Mouse (Mus musculus) CH12.LX (cell line): ENCODE results near the gene Rita1. TPM values are rescaled to one million over a fixed set of nuclear protein-coding genes. Genes with fewer than 3 reads are reported as not detected.
A peak's percentile ranks its signal among the peaks of the same experiment; 100 is the strongest.

Experiments
- DNase-seq: peaks from one replicate; pipeline ENCODE4 v3.0.0-alpha.2; 2013; ENCODE audit errors: extremely low read depth
- H3K27ac ChIP-seq: 2 replicates; pipeline ENCODE4 v1.5.1; 2012; ENCODE audit warnings: low read depth, mild to moderate bottlenecking, control low read depth, moderate library complexity; ENCODE audit not compliant: insufficient read depth
- H3K27me3 ChIP-seq: replicated peaks from 2 replicates; pipeline ENCODE3; 2012; ENCODE audit warnings: inconsistent platforms
- H3K36me3 ChIP-seq, 2 experiments: replicated peaks in 1 of 2; 2 replicates each; pipeline versions ENCODE3 to v1.6.1; 2012; ENCODE audit warnings: inconsistent platforms in 1 of 2, low read length in 1 of 2, mild to moderate bottlenecking in 1 of 2, mixed read lengths in 1 of 2, moderate library complexity in 1 of 2; ENCODE audit not compliant: control insufficient read depth in 1 of 2, insufficient read depth in 1 of 2
- H3K4me1 ChIP-seq, 2 experiments: 2 replicates each; pipeline ENCODE4 v1.6.1; 2012; ENCODE audit warnings: inconsistent platforms in 1 of 2, moderate library complexity in 1 of 2; ENCODE audit not compliant: insufficient read depth in 2 of 2, control insufficient read depth in 1 of 2
- H3K4me2 ChIP-seq: 2 replicates; pipeline ENCODE4 v1.6.1; 2012; ENCODE audit warnings: low read depth, mild to moderate bottlenecking, control low read depth; ENCODE audit not compliant: poor library complexity, insufficient read depth, severe bottlenecking
- H3K4me3 ChIP-seq, 3 experiments: fragments of 150-350 bp in 1 of 3; sonication (generic) in 1 of 3; replicated peaks in 1 of 3; 2 replicates each; pipeline versions ENCODE3 to v1.5.1; 2011 to 2012; ENCODE audit warnings: low read depth in 2 of 3, low read length in 2 of 3, mild to moderate bottlenecking in 2 of 3, moderate library complexity in 2 of 3, control low read depth in 1 of 3, improper control_type of control experiment in 1 of 3, inconsistent platforms in 1 of 3, mixed read lengths in 1 of 3; ENCODE audit not compliant: poor library complexity in 1 of 3
- H3K79me2 ChIP-seq: replicated peaks from 2 replicates; pipeline ENCODE4 v1.6.1; 2012; ENCODE audit warnings: mild to moderate bottlenecking, moderate library complexity; ENCODE audit not compliant: control insufficient read depth, poor library complexity, insufficient read depth, severe bottlenecking; ENCODE audit errors: extremely low read depth
- H3K9ac ChIP-seq: 2 replicates; pipeline ENCODE4 v1.6.1; 2012; ENCODE audit warnings: low read depth, mild to moderate bottlenecking, control low read depth, moderate library complexity; ENCODE audit not compliant: insufficient read depth
- H3K9me3 ChIP-seq: replicated peaks from 2 replicates; pipeline ENCODE3; 2012; ENCODE audit warnings: low read length, inconsistent platforms, mixed read lengths
- BHLHE40 ChIP-seq: IDR thresholded peaks from 2 replicates; pipeline ENCODE4 v1.6.1; 2011; ENCODE audit warnings: mild to moderate bottlenecking, low read depth, low read length, improper control_type of control experiment
- CHD1 ChIP-seq: IDR thresholded peaks from 2 replicates; pipeline ENCODE4 v1.6.1; 2012; ENCODE audit warnings: low read depth, low read length, improper control_type of control experiment, inconsistent platforms
- CHD2 ChIP-seq: IDR thresholded peaks from 2 replicates; pipeline ENCODE4 v1.6.1; 2011; ENCODE audit warnings: low read length, improper control_type of control experiment
- CTCF ChIP-seq, 2 experiments: IDR thresholded peaks in 1 of 2; conservative IDR thresholded peaks in 1 of 2; 2 replicates each; pipeline ENCODE4 v1.5.1; 2011 to 2012; ENCODE audit warnings: low read depth in 2 of 2, low read length in 2 of 2, improper control_type of control experiment in 1 of 2, inconsistent platforms in 1 of 2, mild to moderate bottlenecking in 1 of 2, moderate library complexity in 1 of 2
- E2F4 ChIP-seq: IDR thresholded peaks from 2 replicates; pipeline ENCODE4 v1.6.1; 2011; ENCODE audit warnings: low read depth, low read length, improper control_type of control experiment; ENCODE audit not compliant: insufficient replicate concordance
- ELF1 ChIP-seq: IDR thresholded peaks from 2 replicates; pipeline ENCODE4 v1.6.1; 2014; ENCODE audit warnings: low read depth, mild to moderate bottlenecking, inconsistent platforms, low read length, improper control_type of control experiment
- EP300 ChIP-seq: IDR thresholded peaks from 2 replicates; pipeline ENCODE4 v1.6.1; 2011; ENCODE audit warnings: low read length, improper control_type of control experiment
- ETS1 ChIP-seq: conservative IDR thresholded peaks from 2 replicates; pipeline ENCODE4 v1.6.1; 2012; ENCODE audit warnings: low read depth, mild to moderate bottlenecking, inconsistent platforms, low read length, improper control_type of control experiment, moderate library complexity
- GABPA ChIP-seq: IDR thresholded peaks from 2 replicates; pipeline ENCODE4 v1.6.1; 2012; ENCODE audit warnings: low read depth, low read length, improper control_type of control experiment, inconsistent platforms; ENCODE audit not compliant: insufficient replicate concordance
- HCFC1 ChIP-seq: IDR thresholded peaks from 2 replicates; pipeline ENCODE4 v1.6.1; 2012; ENCODE audit warnings: low read depth, mild to moderate bottlenecking, inconsistent platforms, low read length, improper control_type of control experiment
- IRF4 ChIP-seq: IDR thresholded peaks from 2 replicates; pipeline ENCODE4 v1.6.1; 2014; ENCODE audit warnings: low read depth, mild to moderate bottlenecking, inconsistent platforms, low read length, improper control_type of control experiment
- JUN ChIP-seq: IDR thresholded peaks from 2 replicates; pipeline ENCODE4 v1.6.1; 2011; ENCODE audit warnings: low read depth, mild to moderate bottlenecking, low read length, improper control_type of control experiment, moderate library complexity; ENCODE audit not compliant: insufficient read depth
- JUND ChIP-seq: conservative IDR thresholded peaks from 2 replicates; pipeline ENCODE4 v1.6.1; 2011; ENCODE audit warnings: low read depth, low read length, improper control_type of control experiment
- MAFK ChIP-seq: IDR thresholded peaks from 2 replicates; pipeline ENCODE4 v1.6.1; 2011; ENCODE audit warnings: low read length, improper control_type of control experiment; ENCODE audit not compliant: insufficient replicate concordance
- MAX ChIP-seq: IDR thresholded peaks from 2 replicates; pipeline ENCODE4 v1.6.1; 2011; ENCODE audit warnings: low read length, improper control_type of control experiment
- MAZ ChIP-seq: IDR thresholded peaks from 2 replicates; pipeline ENCODE4 v1.6.1; 2012; ENCODE audit warnings: low read depth, mild to moderate bottlenecking, inconsistent platforms, low read length, improper control_type of control experiment, moderate library complexity
- MEF2A ChIP-seq: IDR thresholded peaks from 2 replicates; pipeline ENCODE4 v1.6.1; 2014; ENCODE audit warnings: low read depth, mild to moderate bottlenecking, inconsistent platforms, low read length, improper control_type of control experiment, borderline replicate concordance
- MXI1 ChIP-seq: IDR thresholded peaks from 2 replicates; pipeline ENCODE4 v1.6.1; 2011; ENCODE audit warnings: mild to moderate bottlenecking, low read depth, low read length, improper control_type of control experiment
- MYC ChIP-seq: IDR thresholded peaks from 2 replicates; pipeline ENCODE4 v1.6.1; 2011; ENCODE audit warnings: low read depth, mild to moderate bottlenecking, improper control_type of control experiment, low read length
- NELFE ChIP-seq: IDR thresholded peaks from 2 replicates; pipeline ENCODE4 v1.6.1; 2011; ENCODE audit warnings: low read depth, low read length, improper control_type of control experiment
- NRF1 ChIP-seq: IDR thresholded peaks from 2 replicates; pipeline ENCODE4 v1.6.1; 2014; ENCODE audit warnings: low read depth, mild to moderate bottlenecking, inconsistent platforms, low read length, improper control_type of control experiment, moderate library complexity
- PAX5 ChIP-seq: IDR thresholded peaks from 2 replicates; pipeline ENCODE4 v1.6.1; 2012; ENCODE audit warnings: low read length, inconsistent platforms, mixed read lengths
- POLR2A ChIP-seq: IDR thresholded peaks from 2 replicates; pipeline ENCODE4 v1.6.1; 2011; ENCODE audit warnings: low read depth, mild to moderate bottlenecking, improper control_type of control experiment, low read length
- POLR2AphosphoS2 ChIP-seq: IDR thresholded peaks from 2 replicates; pipeline ENCODE4 v1.6.1; 2011; ENCODE audit warnings: low read depth, low read length, improper control_type of control experiment
- RAD21 ChIP-seq: IDR thresholded peaks from 2 replicates; pipeline ENCODE4 v1.6.1; 2011; ENCODE audit warnings: low read depth, mild to moderate bottlenecking, low read length, improper control_type of control experiment, moderate library complexity
- RCOR1 ChIP-seq: conservative IDR thresholded peaks from 2 replicates; pipeline ENCODE4 v1.6.1; 2012; ENCODE audit warnings: low read depth, mild to moderate bottlenecking, inconsistent platforms, low read length, improper control_type of control experiment
- SIN3A ChIP-seq: IDR thresholded peaks from 2 replicates; pipeline ENCODE4 v1.6.1; 2012; ENCODE audit warnings: low read length, improper control_type of control experiment, inconsistent platforms
- SMC3 ChIP-seq: IDR thresholded peaks from 2 replicates; pipeline ENCODE4 v1.6.1; 2011; ENCODE audit warnings: low read depth, low read length, improper control_type of control experiment
- TBP ChIP-seq: conservative IDR thresholded peaks from 2 replicates; pipeline ENCODE4 v1.6.1; 2011; ENCODE audit warnings: low read depth, low read length, improper control_type of control experiment
- TCF12 ChIP-seq: IDR thresholded peaks from 2 replicates; pipeline ENCODE4 v1.6.1; 2014; ENCODE audit warnings: low read depth, mild to moderate bottlenecking, inconsistent platforms, low read length, improper control_type of control experiment
- UBTF ChIP-seq: IDR thresholded peaks from 2 replicates; pipeline ENCODE4 v1.6.1; 2012; ENCODE audit warnings: low read depth, mild to moderate bottlenecking, inconsistent platforms, low read length, improper control_type of control experiment, moderate library complexity
- USF1 ChIP-seq: IDR thresholded peaks from 2 replicates; pipeline ENCODE4 v1.6.1; 2014; ENCODE audit warnings: low read depth, mild to moderate bottlenecking, inconsistent platforms, low read length, improper control_type of control experiment
- ZC3H11A ChIP-seq: IDR thresholded peaks from 2 replicates; pipeline ENCODE4 v1.6.1; 2012; ENCODE audit warnings: low read depth, mild to moderate bottlenecking, inconsistent platforms, low read length, improper control_type of control experiment
- ZKSCAN1 ChIP-seq: IDR thresholded peaks from 2 replicates; pipeline ENCODE4 v1.6.1; 2012; ENCODE audit warnings: low read depth, inconsistent platforms, low read length, improper control_type of control experiment, borderline replicate concordance
- ZMIZ1 ChIP-seq: IDR thresholded peaks from 2 replicates; pipeline ENCODE4 v1.6.1; 2012; ENCODE audit warnings: low read depth, mild to moderate bottlenecking, inconsistent platforms, low read length, improper control_type of control experiment
- dilution Hi-C: fragments of 300-500 bp; cut with MboI; formaldehyde crosslinking; loops from 2 replicates; pipeline ENCODE4 v1.14.3; 2020; ENCODE audit warnings: low sequenced_read_pairs; ENCODE audit not compliant: extremely low pct_unique_long_range_greater_than_20kb, extremely low pct_ligation_motif_present
- in situ Hi-C: fragments of 300-500 bp; cut with MboI; formaldehyde crosslinking; loops from 3 replicates; pipeline ENCODE4 v1.14.3; 2019; ENCODE audit warnings: low sequenced_read_pairs, low pct_ligation_motif_present, low pct_unique_long_range_greater_than_20kb, mixed read lengths
- polyA plus RNA-seq: library from polyadenylated mRNA; unstranded; fragments of >175 nt; gene quantifications from 2 replicates; pipeline ENCODE4 v1.2.1, GENCODE M21; 2012; ENCODE audit warnings: low read depth; ENCODE audit not compliant: insufficient read length
- total RNA-seq, 2 experiments: library from RNA; depleted of rRNA; stranded (reverse); fragments of 300-350 nt in 1 of 2; fragments of >200 nt in 1 of 2; gene quantifications; 2 replicates each; pipeline ENCODE4 v1.2.3; 2012 to 2014

Rita1 gene
- 6.3 and 7.3 TPM in 2 replicates for total RNA-seq (2012; rRNA removed)
- 6.2 and 7.3 TPM in 2 replicates for total RNA-seq (2014; rRNA removed)
- 10.2 and 10.8 TPM in 2 replicates for polyA plus RNA-seq

DNA sequence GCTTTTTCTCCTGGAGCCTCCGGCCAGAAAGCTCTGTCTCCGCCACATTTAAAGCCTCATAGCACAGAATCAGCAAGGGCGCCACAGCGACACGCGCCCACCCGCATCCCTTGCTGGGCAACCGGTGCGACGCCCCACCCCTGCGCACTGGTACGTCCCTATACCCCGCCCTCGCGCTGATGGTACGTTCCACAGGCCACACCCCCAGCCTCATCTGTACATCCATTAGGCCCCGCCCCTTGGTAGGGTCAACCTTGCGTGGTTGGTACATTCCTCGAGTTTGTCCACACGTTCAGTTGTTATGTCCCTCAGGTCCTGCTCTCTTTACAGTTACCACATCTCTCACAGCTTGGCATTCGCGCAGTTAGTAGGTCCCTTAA is at the start of gene Rita1, which contains the start of gene Ddx54:
Gene Rita1, minus strand, starts transcription at position 148 of the 380 bp plus-strand sequence.
Gene Ddx54, plus strand, starts transcription at position 298 of the 380 bp plus-strand sequence.
- peak within 1 kb of the TSS; percentile 73 for H3K27ac ChIP-seq
- dilution Hi-C loops = no loop called here
- peak within 1 kb of the TSS; percentile 74 for H3K9ac ChIP-seq
- TF ChIP-seq CHD2 (no peak), MAFK (no peak), ZMIZ1 (no peak), RCOR1 (no peak), MAZ (peak; percentile 50; the same call in 1 of the 2 replicates), USF1 (no peak), RAD21 (no peak), HCFC1 (peak; percentile 35; the same call in 1 of the 2 replicates), PAX5 (no peak), JUND (no peak), NRF1 (peak; percentile 75), ETS1 (peak; percentile 24; the same call in 1 of the 2 replicates), TBP (peak; percentile 78; the same call in 1 of the 2 replicates), UBTF (no peak), BHLHE40 (peak; percentile 69), MXI1 (peak; percentile 74; the same call in 1 of the 2 replicates), GABPA (no peak), JUN (no peak), CHD1 (peak; percentile 100), SIN3A (peak; percentile 55), ZKSCAN1 (no peak), E2F4 (no peak), CTCF (conservative IDR thresholded peaks at IDR 0.05 in 1 of 2, IDR thresholded peaks at IDR 0.05 in 1 of 2; ENCODE audit: low read depth in 2 of 2, low read length in 2 of 2) (0 out of 4 replicates have a peak, but pooled peaks of 1 of the 2 experiments have one; percentile 4), POLR2A (peak; percentile 51), MEF2A (0 out of 2 replicates have a peak, but pooled peaks have one; percentile 42), ELF1 (no peak), TCF12 (peak; percentile 59; the same call in 1 of the 2 replicates), ZC3H11A (no peak), MYC (peak; percentile 75; the same call in 1 of the 2 replicates), SMC3 (no peak), POLR2AphosphoS2 (0 out of 2 replicates have a peak, but pooled peaks have one; percentile 10), MAX (peak; percentile 72), EP300 (no peak), IRF4 (no peak), NELFE (0 out of 2 replicates have a peak, but pooled peaks have one; percentile 61)
- peaks cover 5 to 21% of the 10 kb centered on the region in 2 experiments; a peak in 3 of 4 replicates for H3K4me1 ChIP-seq
- H3K36me3 ChIP-seq = peaks cover 11 to 54% of the 10 kb centered on the region in 2 experiments
- in situ Hi-C loops = loop anchor here (25.0 kb wide), 2 partner anchors 350 to 475 kb away; no protein-coding TSS in a partner anchor
- peaks cover 2% of the 10 kb centered on the region for H3K9me3 ChIP-seq
- DNase-seq = peak; percentile 94
- H3K4me3 ChIP-seq = peak within 1 kb of the TSS; percentile 80 to 98 (median 88)
- peaks cover 35% of the 10 kb centered on the region for H3K79me2 ChIP-seq
- H3K27me3 ChIP-seq = no peaks in the 10 kb centered on the region
- peak within 1 kb of the TSS; percentile 67 for H3K4me2 ChIP-seq
